Mouse (Mus musculus) lung, embryonic 15.5 days (tissue): ENCODE data around the gene Slc35d3. TPM values are rescaled to one million over a fixed set of nuclear protein-coding genes. Genes with fewer than 3 reads are reported as not detected.

Experiments used
- ATAC-seq: fragments of 200-750 bp; cut with Nextera tagmentation; 2 replicates; pipeline ENCODE4 v1.8.0; 2017; ENCODE audit warnings: moderate number of reproducible peaks, borderline replicate concordance; ENCODE audit not compliant: low FRiP score, low TSS enrichment; ENCODE audit errors: extremely low read depth
- H3K27ac ChIP-seq: fragments of 300-500 bp; sonication (generic); 2 replicates; pipeline ENCODE4 v1.5.1; 2015; ENCODE audit warnings: moderate library complexity, mild to moderate bottlenecking, inconsistent platforms
- H3K27me3 ChIP-seq: fragments of 300-500 bp; sonication (generic); 2 replicates; pipeline ENCODE4 v1.6.1; 2015; ENCODE audit warnings: inconsistent platforms
- H3K36me3 ChIP-seq: fragments of 300-500 bp; sonication (generic); 2 replicates; pipeline ENCODE4 v1.6.1; 2015; ENCODE audit warnings: inconsistent platforms
- H3K4me1 ChIP-seq: fragments of 300-500 bp; sonication (generic); 2 replicates; pipeline ENCODE4 v1.6.1; 2015; ENCODE audit warnings: inconsistent platforms
- H3K4me2 ChIP-seq: fragments of 300-500 bp; sonication (generic); 2 replicates; pipeline ENCODE4 v1.6.1; 2015; ENCODE audit warnings: inconsistent platforms, mild to moderate bottlenecking, moderate library complexity
- H3K4me3 ChIP-seq: fragments of 300-500 bp; sonication (generic); 2 replicates; pipeline ENCODE4 v1.5.1; 2015; ENCODE audit warnings: mild to moderate bottlenecking, inconsistent platforms
- H3K9ac ChIP-seq: fragments of 300-500 bp; sonication (generic); 2 replicates; pipeline ENCODE4 v1.6.1; 2015; ENCODE audit warnings: inconsistent platforms
- H3K9me3 ChIP-seq: fragments of 300-500 bp; sonication (generic); 2 replicates; pipeline ENCODE4 v1.6.1; 2016; ENCODE audit warnings: inconsistent platforms
- WGBS: fragments of 180-500 bp; shearing (Covaris S2); methylation state at CpG from one replicate; pipeline ENCODE4 v1.1.7; 2015; 5-methylcytosine and 5-hydroxymethylcytosine counted together
- polyA plus RNA-seq: library from polyadenylated mRNA; unstranded; fragments of >200 nt; fragmentation: Nextera tagmentation; extraction: Ambion mirVana; gene quantifications from 2 replicates; pipeline ENCODE4 v1.2.1, GENCODE M21; 2015

Slc35d3 gene
- polyA plus RNA-seq, 1 experiment from 2014 or later: 1.0 TPM

- Histone ChIP-seq H3K36me3 (no peaks in the 10 kb centered on the region), H3K27me3 (no peaks in the 10 kb centered on the region), H3K27ac (no peak overlapping the region), H3K4me1 (no peaks in the 10 kb centered on the region), H3K4me3 (no peak overlapping the region), H3K9me3 (no peaks in the 10 kb centered on the region), H3K9ac (no peak overlapping the region), H3K4me2 (peak overlapping the region; percentile 5; the same call in 1 of the 2 replicates)
- WGBS: 70% methylated on average over 7 of the region's 7 CpGs
- no peak for ATAC-seq
Measured at GRCm38 (mm10) chr10:19876669-19877068, 25.4 kb upstream of the Slc35d3 start.

- Histone ChIP-seq H3K27me3 (no peaks in the 10 kb centered on the region), H3K4me1 (no peaks in the 10 kb centered on the region), H3K27ac (no peak overlapping the region), H3K4me2 (no peak overlapping the region), H3K4me3 (no peak overlapping the region), H3K9me3 (no peaks in the 10 kb centered on the region), H3K9ac (no peak overlapping the region), H3K36me3 (no peaks in the 10 kb centered on the region)
- no peak for ATAC-seq
- 65% methylated on average over 5 of the region's 5 CpGs for WGBS
Measured at GRCm38 (mm10) chr10:19875346-19875745, 24.1 kb upstream of the Slc35d3 start.

GRCm38 (mm10) chr10:19855597-19856306 is 4.5 kb upstream of the Slc35d3 start:
- no peak for ATAC-seq
- Histone ChIP-seq H3K9ac (no peak overlapping the region), H3K36me3 (no peaks in the 10 kb centered on the region), H3K4me3 (no peak overlapping the region), H3K4me1 (peaks cover 13% of the 10 kb centered on the region), H3K4me2 (no peak overlapping the region), H3K27me3 (peaks cover 36% of the 10 kb centered on the region), H3K27ac (no peak overlapping the region), H3K9me3 (no peaks in the 10 kb centered on the region)
- 86% methylated on average over 7 of the region's 7 CpGs for WGBS

GRCm38 (mm10) chr10:19853609-19854008 is 2.4 kb upstream of the Slc35d3 start:
- Histone ChIP-seq H3K9ac (no peak overlapping the region), H3K27ac (no peak overlapping the region), H3K36me3 (no peaks in the 10 kb centered on the region), H3K4me3 (no peak overlapping the region), H3K4me2 (no peak overlapping the region), H3K9me3 (no peaks in the 10 kb centered on the region), H3K27me3 (peaks cover 57% of the 10 kb centered on the region), H3K4me1 (peaks cover 31% of the 10 kb centered on the region)
- WGBS: 59% methylated on average over 2 of the region's 2 CpGs
- no peak for ATAC-seq

- Histone ChIP-seq H3K36me3 (no peaks in the 10 kb centered on the region), H3K27ac (no peak overlapping the region), H3K9ac (no peak overlapping the region), H3K4me3 (no peak overlapping the region), H3K9me3 (no peaks in the 10 kb centered on the region), H3K4me2 (no peak overlapping the region), H3K4me1 (peaks cover 31% of the 10 kb centered on the region), H3K27me3 (peaks cover 62% of the 10 kb centered on the region)
- no peak for ATAC-seq
- 31% methylated on average over 6 of the region's 6 CpGs for WGBS
Measured at GRCm38 (mm10) chr10:19852776-19853175, 1.5 kb upstream of the Slc35d3 start.

- under 1% methylated on average over 36 of the region's 36 CpGs for WGBS
Measured at GRCm38 (mm10) chr10:19850544-19850997, 688 bp downstream of the Slc35d3 start.

GRCm38 (mm10) chr10:19849771-19850365 is 1.4 kb downstream of the Slc35d3 start:
- peak overlapping the region; percentile 50 for H3K4me3 ChIP-seq
- H3K27me3 ChIP-seq: peaks cover 64% of the 10 kb centered on the region
- no peak overlapping the region for H3K27ac ChIP-seq
- H3K9ac ChIP-seq: peak overlapping the region; percentile 14
- H3K4me2 ChIP-seq: peak overlapping the region; percentile 98
- no peaks in the 10 kb centered on the region for H3K9me3 ChIP-seq
- H3K4me1 ChIP-seq: peaks cover 31% of the 10 kb centered on the region
- H3K36me3 ChIP-seq: no peaks in the 10 kb centered on the region
- WGBS: 1% methylated on average over 32 of the region's 32 CpGs
- peak; percentile 58 for ATAC-seq

More at GRCm38 (mm10) chr10:19850544-19850997, 688 bp downstream of the Slc35d3 start:
- Histone ChIP-seq H3K27me3 (peaks cover 64% of the 10 kb centered on the region), H3K4me1 (peaks cover 31% of the 10 kb centered on the region), H3K27ac (no peak overlapping the region), H3K4me2 (peak overlapping the region; percentile 98), H3K36me3 (no peaks in the 10 kb centered on the region), H3K4me3 (peak overlapping the region; percentile 50), H3K9me3 (no peaks in the 10 kb centered on the region), H3K9ac (peak overlapping the region; percentile 14; the same call in 1 of the 2 replicates)
- ATAC-seq: peak; percentile 50

- Histone ChIP-seq H3K9ac (no peak overlapping the region), H3K27me3 (peaks cover 59% of the 10 kb centered on the region), H3K36me3 (no peaks in the 10 kb centered on the region), H3K4me1 (peaks cover 31% of the 10 kb centered on the region), H3K27ac (no peak overlapping the region), H3K4me2 (peak overlapping the region; percentile 98), H3K4me3 (peak overlapping the region; percentile 50), H3K9me3 (no peaks in the 10 kb centered on the region)
- 4% methylated on average over 44 of the region's 44 CpGs for WGBS
- ATAC-seq: no peak
Measured at GRCm38 (mm10) chr10:19848928-19849770, 2.1 kb downstream of the Slc35d3 start.

- H3K27ac ChIP-seq: no peak overlapping the region
- H3K4me3 ChIP-seq: no peak overlapping the region
- H3K9ac ChIP-seq: no peak overlapping the region
- H3K9me3 ChIP-seq: no peaks in the 10 kb centered on the region
- H3K27me3 ChIP-seq: no peaks in the 10 kb centered on the region
- WGBS: 85% methylated on average over 5 of the region's 5 CpGs
- H3K4me1 ChIP-seq: no peaks in the 10 kb centered on the region
- no peak for ATAC-seq
- H3K36me3 ChIP-seq: no peaks in the 10 kb centered on the region
- H3K4me2 ChIP-seq: no peak overlapping the region
Measured at GRCm38 (mm10) chr10:19839836-19840235, 11.4 kb downstream of the Slc35d3 start.

- H3K27me3 ChIP-seq: no peaks in the 10 kb centered on the region
- no peak overlapping the region for H3K4me3 ChIP-seq
- H3K27ac ChIP-seq: no peak overlapping the region
- 78% methylated on average over 8 of the region's 8 CpGs for WGBS
- ATAC-seq: no peak
- H3K36me3 ChIP-seq: no peaks in the 10 kb centered on the region
- H3K4me1 ChIP-seq: no peaks in the 10 kb centered on the region
- H3K4me2 ChIP-seq: no peak overlapping the region
- no peak overlapping the region for H3K9ac ChIP-seq
- no peaks in the 10 kb centered on the region for H3K9me3 ChIP-seq
Measured at GRCm38 (mm10) chr10:19835887-19836710, 15.2 kb downstream of the Slc35d3 start.

- no peak overlapping the region for H3K4me3 ChIP-seq
- H3K4me1 ChIP-seq: no peaks in the 10 kb centered on the region
- WGBS: 93% methylated on average over 6 of the region's 6 CpGs
- no peaks in the 10 kb centered on the region for H3K36me3 ChIP-seq
- no peak overlapping the region for H3K9ac ChIP-seq
- no peak for ATAC-seq
- H3K27me3 ChIP-seq: no peaks in the 10 kb centered on the region
- H3K4me2 ChIP-seq: no peak overlapping the region
- no peak overlapping the region for H3K27ac ChIP-seq
- H3K9me3 ChIP-seq: no peaks in the 10 kb centered on the region
Measured at GRCm38 (mm10) chr10:19834222-19834621, 17.0 kb downstream of the Slc35d3 start.
